Mouse (Mus musculus): ENCODE data around the gene Fbxo31. TPM values are rescaled to one million over a fixed set of nuclear protein-coding genes. Genes with fewer than 3 reads are reported as not detected.
A peak's percentile ranks its signal among the peaks of the same experiment; 100 is the strongest.

Gene Fbxo31
- polyA plus RNA-seq, 1 experiment from 2014 or later: 20.0 TPM

DNA sequence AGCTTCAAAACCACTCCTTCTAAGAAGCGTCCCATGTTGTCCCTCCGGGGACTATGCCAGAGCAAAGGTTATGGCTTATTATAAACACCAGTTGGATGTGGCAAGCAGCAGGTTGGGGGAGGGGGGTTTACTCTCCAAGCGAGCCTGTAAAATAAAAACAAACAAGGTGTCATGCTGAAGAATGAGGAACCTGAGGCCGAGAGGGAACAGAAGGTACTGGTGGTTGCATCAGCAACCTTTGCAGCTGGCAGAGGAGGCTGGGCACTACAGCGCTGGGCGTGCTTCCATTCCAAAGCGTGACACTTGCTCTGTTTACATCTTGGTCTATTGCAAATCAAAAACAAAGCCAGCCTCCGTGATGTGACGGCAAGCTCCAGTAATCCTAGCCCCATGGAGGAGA lies 1.9 kb upstream of the Fbxo31 start:
- WGBS: 48% methylated on average over 9 of the region's 9 CpGs
- Histone ChIP-seq H3K36me3 (ENCODE audit: control insufficient read depth, insufficient read depth, low read length) (no peaks in the 10 kb centered on the region), H3K27ac (ENCODE audit: low read depth, low read length) (no peak overlapping the region), H3K27me3 (ENCODE audit: control insufficient read depth, insufficient read depth, low read length) (no peaks in the 10 kb centered on the region), H3K4me3 (ENCODE audit: low read depth, low read length) (no peak overlapping the region), H3K9me3 (ENCODE audit: control insufficient read depth, low read length) (no peaks in the 10 kb centered on the region), H3K4me2 (ENCODE audit: low read depth) (no peak overlapping the region), H3K9ac (ENCODE audit: low read length) (no peak overlapping the region), H3K4me1 (ENCODE audit: control insufficient read depth, insufficient read depth, low read length) (peaks cover 9% of the 10 kb centered on the region)
- ATAC-seq (ENCODE audit: insufficient read depth, low FRiP score, low TSS enrichment): no peak
- no peak for DNase-seq (ENCODE audit: low spot score)

DNA sequence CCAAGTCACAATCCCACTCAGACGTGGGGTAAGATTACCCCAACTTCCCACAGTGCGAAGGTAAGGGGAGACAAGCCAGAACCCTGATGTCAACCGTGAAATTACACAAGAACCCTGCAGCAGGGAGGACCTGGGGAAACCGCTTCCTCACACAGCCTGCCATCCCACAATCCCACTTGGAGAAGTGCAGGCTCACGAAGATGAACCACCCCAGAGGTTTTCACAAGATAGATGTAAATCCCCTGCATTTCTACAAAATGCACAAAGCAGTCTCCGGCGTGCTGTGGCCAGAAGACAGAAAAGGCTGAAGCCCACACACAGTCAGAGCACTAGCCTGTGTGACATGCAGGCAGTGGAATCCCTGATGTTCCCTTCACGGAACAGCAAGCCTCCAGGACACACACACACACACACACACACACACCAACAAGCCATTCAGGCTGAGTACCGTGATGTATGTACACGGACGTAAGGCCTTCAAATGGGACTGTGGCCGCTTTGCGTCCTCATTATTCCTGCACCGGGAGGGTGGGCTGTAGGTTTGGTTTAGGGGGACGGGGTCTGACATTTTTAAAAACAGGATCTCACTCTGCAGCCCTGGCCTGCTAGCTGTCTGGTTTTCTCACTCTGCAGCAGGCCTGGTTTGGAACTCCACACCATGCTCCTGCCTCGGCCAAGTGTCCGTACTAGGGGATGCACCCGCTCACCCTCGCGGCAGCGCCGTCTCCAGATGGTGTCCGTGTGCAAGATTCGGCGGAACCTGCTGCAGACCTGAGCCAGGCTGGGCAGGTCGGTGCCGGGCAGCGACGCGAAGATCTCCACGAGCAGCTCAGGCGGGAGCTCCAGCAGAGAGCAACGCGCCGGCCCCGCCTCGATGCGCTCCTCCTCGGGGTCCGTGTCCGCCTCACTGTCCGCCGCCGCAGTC lies 593 bp downstream of the Fbxo31 start:
- no peak overlapping the region for H3K27ac ChIP-seq (ENCODE audit: low read depth, low read length)
- H3K9me3 ChIP-seq (ENCODE audit: control insufficient read depth, low read length): no peaks in the 10 kb centered on the region
- DNase-seq (ENCODE audit: low spot score) (peak; percentile 44), ATAC-seq (ENCODE audit: insufficient read depth, low FRiP score, low TSS enrichment) (peak; percentile 54; the same call in 1 of the 2 replicates)
- H3K27me3 ChIP-seq (ENCODE audit: control insufficient read depth, insufficient read depth, low read length): no peaks in the 10 kb centered on the region
- H3K36me3 ChIP-seq (ENCODE audit: control insufficient read depth, insufficient read depth, low read length): no peaks in the 10 kb centered on the region
- peak overlapping the region; percentile 79 for H3K4me3 ChIP-seq (ENCODE audit: low read depth, low read length)
- peak overlapping the region; percentile 74 for H3K4me2 ChIP-seq (ENCODE audit: low read depth)
- peaks cover 9% of the 10 kb centered on the region for H3K4me1 ChIP-seq (ENCODE audit: control insufficient read depth, insufficient read depth, low read length)
- peak overlapping the region; percentile 77 for H3K9ac ChIP-seq (ENCODE audit: low read length)
- WGBS: 3% methylated on average over 44 of the region's 44 CpGs

DNA sequence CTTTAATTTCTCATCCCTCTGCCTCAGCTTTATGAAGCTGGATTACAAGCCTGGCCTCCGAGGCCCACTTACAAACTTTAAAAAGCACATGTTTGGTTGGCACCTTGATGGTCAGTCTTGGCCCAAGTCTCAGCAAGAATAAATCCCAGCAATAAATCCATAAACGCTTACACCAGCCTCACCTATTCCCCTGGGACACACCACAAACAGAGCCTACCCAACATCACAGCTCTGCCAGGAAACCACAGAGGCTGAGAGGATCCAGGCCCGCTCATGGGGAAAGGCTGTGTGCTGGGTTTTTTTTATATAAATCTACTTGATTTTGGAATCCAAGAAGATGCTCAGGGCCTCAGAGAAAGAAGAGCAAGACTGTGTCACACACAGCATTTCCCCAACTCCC lies 2.9 kb downstream of the Fbxo31 start:
- no peak overlapping the region for H3K27ac ChIP-seq (ENCODE audit: low read depth, low read length)
- ATAC-seq (ENCODE audit: insufficient read depth, low FRiP score, low TSS enrichment): no peak
- H3K9ac ChIP-seq (ENCODE audit: low read length): no peak overlapping the region
- DNase-seq (ENCODE audit: low spot score): no peak
- WGBS: 82% methylated on average over 3 of the region's 3 CpGs
- H3K4me2 ChIP-seq (ENCODE audit: low read depth): no peak overlapping the region
- peaks cover 9% of the 10 kb centered on the region for H3K4me1 ChIP-seq (ENCODE audit: control insufficient read depth, insufficient read depth, low read length)
- no peaks in the 10 kb centered on the region for H3K9me3 ChIP-seq (ENCODE audit: control insufficient read depth, low read length)
- H3K27me3 ChIP-seq (ENCODE audit: control insufficient read depth, insufficient read depth, low read length): no peaks in the 10 kb centered on the region
- H3K4me3 ChIP-seq (ENCODE audit: low read depth, low read length): no peak overlapping the region
- H3K36me3 ChIP-seq (ENCODE audit: control insufficient read depth, insufficient read depth, low read length): no peaks in the 10 kb centered on the region

DNA sequence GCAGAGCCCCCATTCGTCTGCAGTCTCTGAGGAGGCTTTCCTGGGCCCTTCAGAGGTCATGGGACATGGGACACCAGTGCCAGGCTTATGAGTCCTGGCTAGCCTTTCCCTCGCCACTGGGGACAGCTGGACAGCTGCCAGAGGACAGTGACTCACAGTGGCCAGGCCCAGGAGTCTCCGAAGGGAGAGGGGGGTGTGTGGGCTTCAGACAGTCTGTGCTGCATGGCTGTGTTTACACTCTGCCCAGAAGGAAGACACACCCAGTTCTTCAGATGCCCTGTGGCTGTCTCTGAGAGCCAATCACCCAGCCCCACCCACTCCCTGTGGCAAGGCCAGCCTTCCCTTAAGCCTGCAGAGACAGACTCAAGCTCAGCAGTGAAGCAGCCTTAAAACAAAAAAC lies 5.3 kb downstream of the Fbxo31 start:
- Histone ChIP-seq H3K4me1 (ENCODE audit: control insufficient read depth, insufficient read depth, low read length) (peaks cover 9% of the 10 kb centered on the region), H3K4me3 (ENCODE audit: low read depth, low read length) (no peak overlapping the region)
- WGBS: 67% methylated on average over 3 of the region's 3 CpGs

DNA sequence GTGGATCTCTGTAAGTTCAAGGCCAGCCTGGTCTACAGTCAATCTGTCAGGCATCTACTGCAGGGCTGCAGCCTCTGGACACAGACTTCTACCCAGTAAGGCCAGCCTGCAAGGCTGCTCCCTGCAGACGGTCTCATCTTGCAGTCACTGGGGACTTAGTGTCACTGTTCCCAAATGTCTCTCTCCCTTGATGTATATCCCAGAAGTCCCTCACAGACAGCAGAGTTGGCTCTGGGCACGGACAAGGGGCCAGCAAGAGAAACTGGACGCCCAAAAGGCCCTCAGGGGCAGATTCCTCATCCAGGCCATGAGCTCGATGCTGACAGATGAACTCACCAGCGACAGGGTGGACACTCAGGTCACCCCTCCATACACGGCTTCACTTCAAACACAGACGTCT lies 6.5 kb downstream of the Fbxo31 start:
- H3K9me3 ChIP-seq (ENCODE audit: control insufficient read depth, low read length): no peaks in the 10 kb centered on the region
- no peaks in the 10 kb centered on the region for H3K36me3 ChIP-seq (ENCODE audit: control insufficient read depth, insufficient read depth, low read length)
- ATAC-seq (ENCODE audit: insufficient read depth, low FRiP score, low TSS enrichment): no peak
- H3K9ac ChIP-seq (ENCODE audit: low read length): no peak overlapping the region
- H3K27ac ChIP-seq (ENCODE audit: low read depth, low read length): no peak overlapping the region
- no peaks in the 10 kb centered on the region for H3K27me3 ChIP-seq (ENCODE audit: control insufficient read depth, insufficient read depth, low read length)
- H3K4me2 ChIP-seq (ENCODE audit: low read depth): no peak overlapping the region
- H3K4me3 ChIP-seq (ENCODE audit: low read depth, low read length): no peak overlapping the region
- no peak for DNase-seq (ENCODE audit: low spot score)
- H3K4me1 ChIP-seq (ENCODE audit: control insufficient read depth, insufficient read depth, low read length): peaks cover 4% of the 10 kb centered on the region; the same call in 1 of the 2 replicates
- WGBS: 69% methylated on average over 7 of the region's 7 CpGs

More for the DNA sequence above, 5.3 kb downstream of the Fbxo31 start:
- no peaks in the 10 kb centered on the region for H3K36me3 ChIP-seq (ENCODE audit: control insufficient read depth, insufficient read depth, low read length)
- H3K4me2 ChIP-seq (ENCODE audit: low read depth): no peak overlapping the region
- H3K9ac ChIP-seq (ENCODE audit: low read length): no peak overlapping the region
- DNase-seq (ENCODE audit: low spot score) (no peak), ATAC-seq (ENCODE audit: insufficient read depth, low FRiP score, low TSS enrichment) (no peak)
- H3K27ac ChIP-seq (ENCODE audit: low read depth, low read length): no peak overlapping the region
- H3K9me3 ChIP-seq (ENCODE audit: control insufficient read depth, low read length): no peaks in the 10 kb centered on the region
- H3K27me3 ChIP-seq (ENCODE audit: control insufficient read depth, insufficient read depth, low read length): no peaks in the 10 kb centered on the region

DNA sequence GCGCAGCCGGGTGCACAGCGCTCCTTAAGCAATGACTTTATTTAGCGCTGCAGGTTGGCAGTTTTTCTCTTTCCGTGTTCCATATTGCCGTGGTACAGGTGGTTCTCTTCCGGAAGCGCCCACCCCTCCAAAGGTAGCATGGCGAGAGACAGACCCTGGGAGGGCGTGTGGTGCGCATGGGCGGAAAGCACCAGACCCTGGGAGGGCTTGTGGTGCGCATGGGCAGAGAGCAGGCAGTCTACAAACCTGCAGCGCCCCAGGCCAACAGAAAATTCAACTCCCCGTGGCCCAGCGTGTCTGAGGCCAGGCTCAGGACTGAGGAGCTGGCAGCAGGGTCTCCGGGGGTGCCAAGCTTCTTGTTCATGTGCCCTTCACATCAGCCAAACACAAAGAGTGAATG lies 7.8 kb downstream of the Fbxo31 start:
- no peaks in the 10 kb centered on the region for H3K27me3 ChIP-seq (ENCODE audit: control insufficient read depth, insufficient read depth, low read length)
- H3K36me3 ChIP-seq (ENCODE audit: control insufficient read depth, insufficient read depth, low read length): no peaks in the 10 kb centered on the region; the same call in 1 of the 2 replicates
- no peak for ATAC-seq (ENCODE audit: insufficient read depth, low FRiP score, low TSS enrichment)
- no peak overlapping the region for H3K9ac ChIP-seq (ENCODE audit: low read length)
- H3K27ac ChIP-seq (ENCODE audit: low read depth, low read length): no peak overlapping the region
- WGBS: 86% methylated on average over 17 of the region's 17 CpGs
- no peak overlapping the region for H3K4me2 ChIP-seq (ENCODE audit: low read depth)
- no peak for DNase-seq (ENCODE audit: low spot score)
- no peaks in the 10 kb centered on the region for H3K9me3 ChIP-seq (ENCODE audit: control insufficient read depth, low read length)
- H3K4me3 ChIP-seq (ENCODE audit: low read depth, low read length): no peak overlapping the region
- H3K4me1 ChIP-seq (ENCODE audit: control insufficient read depth, insufficient read depth, low read length): no peaks in the 10 kb centered on the region

DNA sequence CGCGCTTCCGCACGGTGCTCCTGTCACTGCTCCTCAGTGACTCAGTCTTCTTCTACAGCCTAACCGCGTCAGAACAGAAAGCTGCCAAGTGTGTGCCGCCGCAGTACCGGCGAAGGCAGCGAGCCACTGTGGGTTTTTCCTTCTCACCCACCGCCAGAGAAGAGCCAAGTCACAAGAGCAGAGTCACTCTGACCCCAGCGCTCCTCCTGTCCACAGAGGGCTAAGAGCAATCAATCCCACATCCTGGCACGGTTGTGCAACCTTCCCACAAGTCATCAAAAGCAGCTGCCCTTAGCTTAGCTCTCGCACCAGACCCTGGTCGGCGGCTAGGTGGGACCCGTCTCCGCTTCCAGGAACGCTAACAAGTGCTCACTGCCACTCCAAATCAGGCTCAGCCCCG lies 8.3 kb downstream of the Fbxo31 start:
- no peak for DNase-seq (ENCODE audit: low spot score)
- H3K27me3 ChIP-seq (ENCODE audit: control insufficient read depth, insufficient read depth, low read length): no peaks in the 10 kb centered on the region
- peaks cover 2% of the 10 kb centered on the region; the same call in 1 of the 2 replicates for H3K36me3 ChIP-seq (ENCODE audit: control insufficient read depth, insufficient read depth, low read length)
- WGBS: 88% methylated on average over 21 of the region's 21 CpGs
- no peak overlapping the region for H3K27ac ChIP-seq (ENCODE audit: low read depth, low read length)
- H3K4me2 ChIP-seq (ENCODE audit: low read depth): no peak overlapping the region
- H3K9me3 ChIP-seq (ENCODE audit: control insufficient read depth, low read length): no peaks in the 10 kb centered on the region
- ATAC-seq (ENCODE audit: insufficient read depth, low FRiP score, low TSS enrichment): no peak
- no peak overlapping the region for H3K9ac ChIP-seq (ENCODE audit: low read length)
- no peak overlapping the region for H3K4me3 ChIP-seq (ENCODE audit: low read depth, low read length)
- H3K4me1 ChIP-seq (ENCODE audit: control insufficient read depth, insufficient read depth, low read length): no peaks in the 10 kb centered on the region

DNA sequence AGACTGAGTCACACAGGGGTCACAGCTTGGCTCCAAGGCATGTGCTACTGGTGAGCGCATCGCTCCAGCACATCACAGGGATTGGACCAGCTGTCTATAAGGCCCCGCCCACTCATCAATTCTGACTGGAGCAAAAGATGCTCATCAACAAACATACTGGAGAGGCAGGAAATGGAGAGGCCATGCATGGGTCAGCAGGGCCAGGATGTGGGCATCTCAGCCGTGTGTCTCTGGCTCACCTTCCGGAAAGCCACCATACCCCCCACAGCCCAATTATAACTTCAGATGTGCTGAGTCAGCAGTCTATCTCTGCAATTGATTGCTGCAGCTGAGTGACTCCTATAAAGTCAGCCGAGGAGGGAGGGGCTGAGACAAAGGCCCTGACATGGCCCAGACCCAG lies 10.3 kb downstream of the Fbxo31 start:
- Histone ChIP-seq H3K4me3 (ENCODE audit: low read depth, low read length) (no peak overlapping the region), H3K9me3 (ENCODE audit: control insufficient read depth, low read length) (no peaks in the 10 kb centered on the region), H3K4me2 (ENCODE audit: low read depth) (no peak overlapping the region), H3K27ac (ENCODE audit: low read depth, low read length) (no peak overlapping the region), H3K9ac (ENCODE audit: low read length) (no peak overlapping the region), H3K36me3 (ENCODE audit: control insufficient read depth, insufficient read depth, low read length) (peaks cover 2% of the 10 kb centered on the region; the same call in 1 of the 2 replicates), H3K27me3 (ENCODE audit: control insufficient read depth, insufficient read depth, low read length) (no peaks in the 10 kb centered on the region), H3K4me1 (ENCODE audit: control insufficient read depth, insufficient read depth, low read length) (no peaks in the 10 kb centered on the region)
- WGBS: 69% methylated on average over 6 of the region's 6 CpGs
- DNase-seq (ENCODE audit: low spot score) (peak; percentile 45), ATAC-seq (ENCODE audit: insufficient read depth, low FRiP score, low TSS enrichment) (no peak)

DNA sequence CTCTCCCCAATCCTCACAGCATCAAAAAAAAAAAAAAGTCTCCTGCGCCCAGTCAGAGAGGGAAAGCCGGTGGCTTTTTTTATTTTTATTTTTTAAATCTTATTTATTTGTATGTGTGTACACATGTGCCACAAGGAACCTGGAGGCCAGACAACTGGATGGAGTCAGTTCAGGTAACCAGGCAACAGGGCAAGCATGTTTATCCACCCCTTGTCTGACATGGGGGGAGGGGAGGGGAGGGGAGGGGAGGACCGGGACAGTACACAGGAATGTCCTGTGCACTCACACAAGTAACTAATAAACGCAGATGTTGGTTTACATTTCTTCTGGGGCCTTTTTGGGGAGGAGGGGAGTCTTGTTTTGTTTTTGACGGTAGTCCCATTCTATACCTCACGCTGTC lies 14.9 kb downstream of the Fbxo31 start:
- Histone ChIP-seq H3K4me1 (ENCODE audit: control insufficient read depth, insufficient read depth, low read length) (0 out of 2 replicates have a peak, but pooled peaks cover 5% of the 10 kb centered on the region), H3K36me3 (ENCODE audit: control insufficient read depth, insufficient read depth, low read length) (peaks cover 2% of the 10 kb centered on the region), H3K4me3 (ENCODE audit: low read depth, low read length) (no peak overlapping the region), H3K4me2 (ENCODE audit: low read depth) (no peak overlapping the region), H3K27ac (ENCODE audit: low read depth, low read length) (no peak overlapping the region), H3K27me3 (ENCODE audit: control insufficient read depth, insufficient read depth, low read length) (no peaks in the 10 kb centered on the region), H3K9me3 (ENCODE audit: control insufficient read depth, low read length) (no peaks in the 10 kb centered on the region), H3K9ac (ENCODE audit: low read length) (no peak overlapping the region)
- no peak for DNase-seq (ENCODE audit: low spot score)
- no peak for ATAC-seq (ENCODE audit: insufficient read depth, low FRiP score, low TSS enrichment)
- WGBS: 85% methylated on average over 6 of the region's 6 CpGs
